Mouse (Mus musculus) erythroid progenitor cell, adult 5-6 weeks (primary cell): Measurements from ENCODE around the gene Pgap1. TPM values are rescaled to one million over a fixed set of nuclear protein-coding genes. Genes with fewer than 3 reads are reported as not detected.

Experiments used
- ATAC-seq: replicated peaks from 2 replicates; pipeline ENCODE4 v1.8.0; 2016; ENCODE audit warnings: moderate number of reproducible peaks, mild to moderate bottlenecking, moderate TSS enrichment, inconsistent platforms; ENCODE audit not compliant: poor library complexity, low FRiP score, severe bottlenecking
- total RNA-seq, 2 experiments: library from RNA; stranded (forward) in 1 of 2; stranded (reverse) in 1 of 2; fragments of 150-400 nt in 1 of 2; fragments of 186-747, 209-891 nt in 1 of 2; gene quantifications; 2 replicates each; pipeline versions ENCODE4 v1.2.3 to v1.2.4; 2015 to 2017; ENCODE audit warnings: low replicate concordance in 2 of 2

The Pgap1 gene
- total RNA-seq, 2 experiments from 2014 or later, result 1.2 to 9.2 TPM

DNA sequence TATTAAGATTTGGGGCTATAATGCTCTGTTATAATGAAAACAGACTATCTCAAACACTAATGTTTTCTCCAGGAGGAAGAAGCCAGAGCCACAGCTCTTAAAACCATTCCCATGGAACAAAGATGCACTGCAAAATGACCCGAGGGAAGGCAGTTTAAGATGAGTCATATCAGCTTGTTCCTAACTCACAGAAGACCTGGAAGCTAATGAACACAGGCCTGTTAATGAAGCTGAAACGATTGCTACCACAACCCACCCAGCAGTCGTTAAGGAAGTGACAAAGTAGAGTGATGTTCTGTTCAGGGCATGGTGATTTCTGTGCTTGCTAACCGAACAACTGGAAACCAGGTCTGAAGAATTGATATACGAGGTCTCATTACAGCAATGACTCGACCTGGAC, 26.3 kb downstream of the Pgap1 start:
- no peak for ATAC-seq

GRCm38 (mm10) chr1:54523717-54524116, 33.8 kb downstream of the Pgap1 start:
- no peak for ATAC-seq

DNA sequence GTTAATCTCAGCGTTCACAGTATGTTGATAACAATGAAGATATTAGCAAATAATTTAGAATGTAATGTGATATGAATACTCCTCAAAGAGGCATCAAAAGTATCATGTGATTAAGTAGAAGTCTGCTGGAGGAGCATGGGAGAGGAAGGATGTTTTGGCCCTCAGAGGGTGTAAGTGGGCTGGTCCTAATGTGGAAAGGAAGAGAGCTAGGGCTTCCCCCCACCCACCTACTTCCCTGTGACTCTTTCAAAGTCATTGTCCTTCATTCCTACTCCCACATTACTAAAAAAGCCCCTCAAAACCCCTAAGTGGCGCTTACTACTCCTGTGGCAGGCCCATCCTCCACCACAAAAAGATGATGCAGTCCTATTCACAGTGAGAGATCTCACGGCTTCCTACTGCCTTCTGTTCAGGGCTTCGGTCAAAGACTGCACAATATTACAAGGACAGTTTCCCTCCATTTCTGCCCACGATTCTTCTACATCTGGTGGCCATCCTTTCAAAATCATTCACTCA, 37.4 kb downstream of the Pgap1 start:
- no peak for ATAC-seq

GRCm38 (mm10) chr1:54513836-54514235, 43.6 kb downstream of the Pgap1 start:
- ATAC-seq, result no peak

DNA sequence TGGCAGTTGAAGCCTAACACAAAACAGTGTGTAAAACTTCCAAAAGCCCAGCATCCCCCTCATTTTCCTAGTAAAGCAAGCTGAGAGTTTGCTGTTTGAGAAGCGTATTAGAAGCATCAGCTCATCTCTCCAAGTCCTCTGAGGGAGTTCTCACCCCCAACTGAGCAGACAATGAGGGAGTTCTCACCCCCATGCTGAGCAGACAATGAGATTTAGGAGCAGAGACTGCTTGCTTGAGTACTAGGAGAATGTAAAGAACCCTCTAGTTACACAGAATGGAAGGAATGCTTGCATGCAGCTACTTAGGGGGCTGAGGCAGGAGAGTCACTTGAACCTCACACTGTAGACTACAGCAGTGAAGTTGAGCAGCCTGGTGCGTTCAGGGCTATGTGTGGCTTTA, 59.0 kb downstream of the Pgap1 start:
- no peak for ATAC-seq

DNA sequence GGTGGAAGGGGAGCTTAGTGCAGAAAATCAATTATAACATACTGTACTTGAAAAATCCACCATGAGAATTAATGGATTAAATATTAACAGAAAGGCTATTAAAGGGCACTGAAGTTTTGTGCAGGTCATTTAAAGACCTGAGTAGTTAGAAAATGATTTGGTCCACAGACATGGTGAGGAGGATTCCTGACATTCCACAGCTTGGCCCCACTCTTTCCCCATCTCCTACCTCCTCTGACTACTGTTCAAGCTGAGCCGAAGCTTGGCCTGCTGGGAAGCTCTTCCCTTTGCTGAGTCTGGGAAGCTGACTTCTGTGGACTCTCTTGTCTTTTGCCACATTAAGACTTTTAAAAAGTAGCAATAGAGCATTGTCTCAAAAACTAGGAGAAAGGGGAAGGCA, 61.2 kb downstream of the Pgap1 start:
- no peak for ATAC-seq

GRCm38 (mm10) chr1:54493496-54493895, 64.0 kb downstream of the Pgap1 start:
- ATAC-seq, result no peak

- no peak for ATAC-seq
Measured at GRCm38 (mm10) chr1:54492435-54492841, 65.0 kb downstream of the Pgap1 start.

DNA sequence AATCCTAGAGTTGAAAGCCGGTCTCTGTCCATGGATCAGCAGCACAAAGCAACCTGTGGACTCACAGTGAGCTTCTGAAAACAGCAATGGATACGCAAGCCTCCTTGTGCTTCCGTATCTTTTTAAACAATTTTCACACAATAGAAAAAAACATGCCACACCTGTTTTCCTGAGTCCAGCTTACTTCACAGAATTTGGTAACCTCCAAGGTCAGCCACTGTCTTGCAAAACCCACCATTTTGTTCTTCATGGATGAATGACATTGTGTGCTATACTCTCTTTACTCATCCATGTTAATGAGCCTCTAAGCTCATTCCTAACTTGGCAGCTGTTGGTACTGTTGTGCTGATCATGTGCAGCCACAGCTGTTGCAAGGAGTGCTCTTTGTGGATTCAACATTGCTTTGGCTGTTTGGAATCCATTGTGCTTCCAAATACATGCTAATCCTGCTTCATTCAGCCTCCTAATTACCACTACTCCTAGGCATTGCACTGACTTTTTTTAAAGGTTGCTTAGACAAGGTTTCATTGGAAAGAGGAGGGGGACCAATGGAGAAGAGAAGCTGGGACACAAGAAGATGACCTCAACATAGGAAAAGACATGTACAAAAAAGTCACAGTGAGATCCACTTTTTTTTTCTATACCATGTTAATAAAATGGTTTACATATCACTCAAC, 72.6 kb downstream of the Pgap1 start:
- ATAC-seq, result no peak

- ATAC-seq, result no peak
Measured at GRCm38 (mm10) chr1:54480491-54480890, 77.0 kb downstream of the Pgap1 start.

GRCm38 (mm10) chr1:54468662-54469061, 88.8 kb downstream of the Pgap1 start:
- no peak for ATAC-seq

- no peak for ATAC-seq
Measured at GRCm38 (mm10) chr1:54467366-54467765, 90.1 kb downstream of the Pgap1 start.

- no peak for ATAC-seq
Measured at GRCm38 (mm10) chr1:54452116-54452515, 105.4 kb downstream of the Pgap1 start.

- no peak for ATAC-seq
Measured at GRCm38 (mm10) chr1:54448833-54449232, 108.7 kb downstream of the Pgap1 start.

DNA sequence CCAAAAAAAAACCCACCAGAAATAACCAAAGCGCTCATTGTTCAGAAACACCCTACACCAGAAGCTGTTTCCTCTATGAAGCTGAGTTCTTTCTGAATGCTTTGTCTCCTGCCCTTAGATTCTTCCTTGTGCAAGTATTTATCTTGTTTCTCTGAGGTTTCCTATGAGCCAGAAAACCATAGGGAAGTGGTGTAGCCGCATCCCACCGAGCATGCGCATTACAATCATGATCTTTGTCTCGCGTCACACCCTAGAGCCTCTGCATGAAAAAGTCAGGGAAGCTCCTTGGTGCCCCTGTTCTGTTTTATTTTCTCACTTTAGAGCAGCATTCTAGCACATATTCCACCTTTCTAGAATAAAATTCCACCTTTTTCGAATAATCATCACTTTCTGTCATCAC, 113.8 kb downstream of the Pgap1 start:
- no peak for ATAC-seq

- ATAC-seq, result no peak
Measured at GRCm38 (mm10) chr1:54439080-54439476, 118.4 kb downstream of the Pgap1 start.

- ATAC-seq, result peak; percentile 95
Measured at GRCm38 (mm10) chr1:54438340-54439079, 119.0 kb downstream of the Pgap1 start, which contains the start of gene Gtf3c3. Gene Gtf3c3, minus strand, starts transcription at chr1:54438971.
